Mouse (Mus musculus) cerebellum, adult 2 months (tissue): Measurements from ENCODE around the gene Eif4e3.

ENCODE experiments used
- CTCF ChIP-seq: fragments of 200-500 bp; IDR thresholded peaks from 2 replicates; pipeline ENCODE4 v1.5.1; 2011; ENCODE audit warnings: low read depth, mild to moderate bottlenecking, control low read depth, low read length, moderate library complexity, borderline replicate concordance; ENCODE audit not compliant: insufficient read depth
- POLR2A ChIP-seq: fragments of 200-500 bp; IDR thresholded peaks from 2 replicates; pipeline ENCODE4 v1.6.1; 2011; ENCODE audit warnings: low read length, control low read depth, borderline replicate concordance; ENCODE audit not compliant: insufficient read depth

DNA sequence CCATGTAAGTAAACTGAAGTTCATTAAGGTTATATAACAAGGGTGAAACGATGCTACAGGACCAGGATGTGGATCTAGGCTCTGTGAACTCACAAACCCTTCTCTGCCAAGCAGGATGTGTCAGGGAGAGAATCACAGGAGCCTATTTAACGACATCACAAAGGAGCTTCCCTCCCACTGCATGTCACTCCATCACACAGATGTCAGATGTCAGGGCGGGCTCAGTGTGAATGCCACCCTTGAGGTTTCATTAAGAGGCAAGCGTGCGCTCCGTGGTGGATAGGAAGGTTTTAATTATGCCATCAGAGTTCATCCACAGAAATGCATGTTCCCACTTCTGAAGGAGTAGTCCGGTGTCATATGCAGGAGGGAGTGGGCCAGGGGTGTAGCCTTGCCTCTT is 60.5 kb downstream of the Eif4e3 start:
- no peak for TF ChIP-seq POLR2A
- no peak for TF ChIP-seq CTCF
